Mouse (Mus musculus): ENCODE measurements around the gene Hist1h2ad. TPM values are rescaled to one million over a fixed set of nuclear protein-coding genes. Genes with fewer than 3 reads are reported as not detected.

Hist1h2ad gene
- total and polyA plus RNA-seq, 2 experiments from 2014 or later: 232 TPM; not detected in 1

DNA sequence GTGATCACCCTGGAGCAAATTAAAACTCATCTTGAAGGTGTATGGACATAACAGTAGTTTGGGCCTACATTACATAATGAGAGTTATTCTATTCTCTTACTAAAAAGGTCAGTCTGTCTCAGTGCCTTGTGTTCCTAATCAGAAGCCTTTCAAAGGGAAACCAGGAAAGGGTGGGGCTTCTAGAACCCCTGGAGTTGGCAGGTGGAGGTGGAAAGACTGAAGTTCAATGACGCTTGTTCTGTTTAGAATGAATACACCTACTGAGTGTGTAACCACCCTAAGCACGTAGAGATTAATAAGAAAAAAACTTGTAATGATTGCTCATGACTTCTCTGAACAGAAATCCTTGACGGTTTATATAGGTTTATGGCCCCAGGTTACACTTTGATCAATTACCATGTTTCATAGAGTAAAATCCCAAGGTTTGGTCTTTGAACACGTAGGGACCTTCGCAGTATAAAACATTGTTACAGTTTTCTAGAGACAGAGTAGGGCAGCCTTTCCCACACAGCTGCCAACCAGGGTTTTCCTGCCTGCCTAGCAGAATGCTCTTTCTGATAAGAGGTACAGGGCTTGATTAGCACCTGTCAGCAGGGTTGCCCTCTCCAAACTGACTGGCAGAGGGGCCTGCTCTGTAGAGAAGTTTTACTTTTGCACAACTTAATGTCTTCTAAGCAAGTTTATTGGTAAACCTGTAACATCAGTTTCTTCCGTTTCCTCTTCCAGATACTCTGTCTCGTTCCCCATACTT, 21.6 kb downstream of the Hist1h2ad start:
- Histone ChIP-seq H3K36me3 (ENCODE audit: insufficient read depth, low read length) (no peaks in the 10 kb centered on the region), H3K4me3 (ENCODE audit: low read depth, low read length) (no peak overlapping the region), H3K9ac (replicated peaks; ENCODE audit: low read length, poor library complexity, severe bottlenecking) (no peak overlapping the region), H3K4me2 (ENCODE audit: low read depth, low read length, poor library complexity, severe bottlenecking) (no peak overlapping the region), H3K9me3 (ENCODE audit: low read length) (no peaks in the 10 kb centered on the region), H3K27ac (ENCODE audit: low read depth, low read length) (no peak overlapping the region), H3K4me1 (ENCODE audit: insufficient read depth, low read length) (no peaks in the 10 kb centered on the region), H3K27me3 (ENCODE audit: insufficient read depth, low read length) (no peaks in the 10 kb centered on the region)
- no peak for TF ChIP-seq CTCF (IDR thresholded peaks at IDR 0.05)
- WGBS: 85% methylated on average over 7 of the region's 7 CpGs
- no peak for ATAC-seq (ENCODE audit: low FRiP score)
- DNase-seq (ENCODE audit: low spot score): no peak

DNA sequence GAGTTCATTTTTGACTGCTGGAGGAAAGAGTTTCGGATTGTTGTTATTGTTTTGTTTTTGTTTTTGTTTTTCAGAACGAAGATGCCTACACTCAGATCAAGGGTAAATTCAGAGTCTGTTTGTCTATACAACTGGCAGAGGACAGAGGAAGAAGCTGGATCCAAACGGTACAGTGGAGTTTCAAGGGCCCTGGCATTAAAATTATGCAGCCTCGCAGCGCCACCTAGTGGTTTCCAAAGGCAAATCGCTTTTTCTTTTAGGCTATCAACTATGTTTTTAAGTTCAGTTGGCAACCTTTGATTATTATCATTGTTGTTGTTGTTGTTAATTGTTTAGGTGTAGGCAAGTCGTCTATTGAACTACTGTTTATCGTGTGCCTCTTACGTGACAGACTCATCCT, 23.8 kb downstream of the Hist1h2ad start:
- Histone ChIP-seq H3K4me2 (ENCODE audit: low read depth, low read length, poor library complexity, severe bottlenecking) (no peak overlapping the region), H3K4me1 (ENCODE audit: insufficient read depth, low read length) (no peaks in the 10 kb centered on the region), H3K9ac (replicated peaks; ENCODE audit: low read length, poor library complexity, severe bottlenecking) (no peak overlapping the region), H3K27ac (ENCODE audit: low read depth, low read length) (no peak overlapping the region), H3K27me3 (ENCODE audit: insufficient read depth, low read length) (no peaks in the 10 kb centered on the region), H3K9me3 (ENCODE audit: low read length) (no peaks in the 10 kb centered on the region), H3K4me3 (ENCODE audit: low read depth, low read length) (no peak overlapping the region), H3K36me3 (ENCODE audit: insufficient read depth, low read length) (no peaks in the 10 kb centered on the region)
- 6% methylated on average over 9 of the region's 9 CpGs for WGBS
- DNase-seq (ENCODE audit: low spot score) (peak; percentile 79), ATAC-seq (ENCODE audit: low FRiP score) (no peak)
- peak; percentile 88 for TF ChIP-seq CTCF (IDR thresholded peaks at IDR 0.05)

DNA sequence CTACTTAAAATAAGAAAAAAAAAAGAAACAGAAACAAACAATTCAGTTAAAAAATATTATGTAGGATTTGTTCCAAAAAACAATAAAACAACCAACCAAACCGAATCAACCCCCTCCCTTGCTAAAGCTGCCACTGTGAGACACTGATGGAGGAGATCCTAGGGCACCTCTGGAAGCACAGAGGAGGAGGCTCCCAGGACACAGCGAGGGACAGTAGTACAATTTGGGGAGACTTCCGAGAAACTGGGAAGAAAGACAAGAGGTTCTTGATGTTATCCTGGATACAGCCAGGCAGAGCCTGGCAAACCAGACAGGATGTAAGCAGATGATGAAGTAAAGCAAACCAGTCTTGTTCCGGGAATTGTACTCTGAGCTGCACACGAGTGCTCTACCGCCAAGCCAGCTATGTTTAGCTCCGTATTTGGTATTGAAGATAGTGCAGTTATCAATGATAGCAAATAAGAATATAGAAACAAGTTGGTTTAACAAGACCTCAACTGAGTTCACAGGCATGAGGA, 29.1 kb downstream of the Hist1h2ad start:
- no peaks in the 10 kb centered on the region for H3K36me3 ChIP-seq (ENCODE audit: insufficient read depth, low read length)
- no peaks in the 10 kb centered on the region for H3K9me3 ChIP-seq (ENCODE audit: low read length)
- no peak for TF ChIP-seq CTCF (IDR thresholded peaks at IDR 0.05)
- DNase-seq (ENCODE audit: low spot score): no peak
- ATAC-seq (ENCODE audit: low FRiP score): no peak
- H3K9ac ChIP-seq (replicated peaks; ENCODE audit: low read length, poor library complexity, severe bottlenecking): no peak overlapping the region
- H3K27me3 ChIP-seq (ENCODE audit: insufficient read depth, low read length): no peaks in the 10 kb centered on the region
- WGBS: 82% methylated on average over 7 of the region's 7 CpGs
- no peaks in the 10 kb centered on the region for H3K4me1 ChIP-seq (ENCODE audit: insufficient read depth, low read length)
- H3K27ac ChIP-seq (ENCODE audit: low read depth, low read length): no peak overlapping the region
- no peak overlapping the region for H3K4me2 ChIP-seq (ENCODE audit: low read depth, low read length, poor library complexity, severe bottlenecking)
- H3K4me3 ChIP-seq (ENCODE audit: low read depth, low read length): no peak overlapping the region

DNA sequence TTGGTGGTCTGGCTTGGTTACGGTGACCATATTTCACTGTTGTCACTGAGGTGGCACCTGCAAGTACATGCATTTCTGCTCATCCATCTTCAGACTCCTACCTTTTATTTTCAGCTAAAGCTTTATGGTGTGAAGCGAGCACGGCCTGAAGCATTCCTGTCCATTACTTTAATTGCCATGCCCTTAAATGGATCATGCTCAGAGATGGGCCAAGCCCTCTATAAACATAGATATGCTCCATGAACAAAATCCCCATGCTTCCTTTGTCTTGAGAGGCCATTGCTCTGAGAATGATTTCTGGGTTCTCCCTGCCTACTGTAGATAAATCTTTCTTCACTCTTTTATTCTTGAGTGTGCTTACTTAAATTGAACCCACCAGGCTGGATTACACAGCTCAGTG, 30.3 kb downstream of the Hist1h2ad start:
- H3K27ac ChIP-seq (ENCODE audit: low read depth, low read length): no peak overlapping the region
- H3K9me3 ChIP-seq (ENCODE audit: low read length): no peaks in the 10 kb centered on the region
- TF ChIP-seq CTCF (IDR thresholded peaks at IDR 0.05): no peak
- 92% methylated on average over 3 of the region's 3 CpGs for WGBS
- H3K4me2 ChIP-seq (ENCODE audit: low read depth, low read length, poor library complexity, severe bottlenecking): no peak overlapping the region
- no peak overlapping the region for H3K4me3 ChIP-seq (ENCODE audit: low read depth, low read length)
- ATAC-seq (ENCODE audit: low FRiP score) (no peak), DNase-seq (ENCODE audit: low spot score) (no peak)
- H3K27me3 ChIP-seq (ENCODE audit: insufficient read depth, low read length): no peaks in the 10 kb centered on the region
- no peak overlapping the region for H3K9ac ChIP-seq (replicated peaks; ENCODE audit: low read length, poor library complexity, severe bottlenecking)
- no peaks in the 10 kb centered on the region for H3K36me3 ChIP-seq (ENCODE audit: insufficient read depth, low read length)
- no peaks in the 10 kb centered on the region for H3K4me1 ChIP-seq (ENCODE audit: insufficient read depth, low read length)

DNA sequence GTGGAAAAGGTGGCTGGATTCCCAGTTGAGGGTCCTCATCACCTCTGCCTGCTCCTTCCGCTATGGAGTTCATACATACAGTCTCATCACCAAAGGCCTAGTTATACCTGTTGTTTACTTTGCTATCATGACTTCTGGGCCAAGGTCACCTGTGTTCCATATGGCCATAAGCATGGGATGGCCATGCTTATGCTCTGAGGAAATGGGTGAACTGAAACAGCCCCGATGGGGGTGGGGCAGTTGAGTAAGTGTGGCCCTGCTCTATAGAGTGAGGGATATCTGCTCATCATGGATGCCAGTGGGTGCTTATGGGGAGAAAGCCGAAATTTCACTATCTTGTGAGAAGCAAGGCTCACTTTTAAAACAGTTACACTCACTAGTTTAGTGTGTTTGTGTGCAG, 30.9 kb downstream of the Hist1h2ad start:
- H3K4me2 ChIP-seq (ENCODE audit: low read depth, low read length, poor library complexity, severe bottlenecking): no peak overlapping the region
- no peaks in the 10 kb centered on the region for H3K9me3 ChIP-seq (ENCODE audit: low read length)
- no peak for TF ChIP-seq CTCF (IDR thresholded peaks at IDR 0.05)
- ATAC-seq (ENCODE audit: low FRiP score) (no peak), DNase-seq (ENCODE audit: low spot score) (no peak)
- no peak overlapping the region for H3K4me3 ChIP-seq (ENCODE audit: low read depth, low read length)
- H3K36me3 ChIP-seq (ENCODE audit: insufficient read depth, low read length): no peaks in the 10 kb centered on the region
- H3K4me1 ChIP-seq (ENCODE audit: insufficient read depth, low read length): no peaks in the 10 kb centered on the region
- H3K27me3 ChIP-seq (ENCODE audit: insufficient read depth, low read length): no peaks in the 10 kb centered on the region
- 92% methylated on average over 3 of the region's 3 CpGs for WGBS
- H3K9ac ChIP-seq (replicated peaks; ENCODE audit: low read length, poor library complexity, severe bottlenecking): no peak overlapping the region
- H3K27ac ChIP-seq (ENCODE audit: low read depth, low read length): no peak overlapping the region

DNA sequence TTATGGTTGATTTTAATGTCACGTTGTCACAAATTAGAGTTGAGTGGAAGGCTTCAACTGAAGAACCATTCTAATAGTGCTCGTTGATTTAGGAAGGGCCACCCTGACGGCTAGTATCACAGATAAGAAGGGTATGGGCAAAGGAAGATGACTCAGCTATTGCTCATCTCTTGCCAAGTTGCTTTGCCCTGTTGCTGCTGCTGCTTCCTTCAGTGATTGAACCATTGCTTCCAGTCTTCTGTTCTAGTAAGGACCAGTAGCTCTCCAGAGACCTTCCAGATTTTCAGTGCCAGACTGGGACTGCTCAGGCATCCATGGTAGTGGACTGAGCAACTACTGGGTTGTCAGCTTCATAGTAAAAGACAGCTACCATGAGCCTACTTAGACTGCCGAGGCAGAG, 35.0 kb downstream of the Hist1h2ad start:
- Histone ChIP-seq H3K36me3 (ENCODE audit: insufficient read depth, low read length) (no peaks in the 10 kb centered on the region), H3K4me2 (ENCODE audit: low read depth, low read length, poor library complexity, severe bottlenecking) (no peak overlapping the region), H3K4me3 (ENCODE audit: low read depth, low read length) (no peak overlapping the region), H3K27ac (ENCODE audit: low read depth, low read length) (no peak overlapping the region), H3K9ac (replicated peaks; ENCODE audit: low read length, poor library complexity, severe bottlenecking) (no peak overlapping the region), H3K4me1 (ENCODE audit: insufficient read depth, low read length) (no peaks in the 10 kb centered on the region), H3K9me3 (ENCODE audit: low read length) (no peaks in the 10 kb centered on the region), H3K27me3 (ENCODE audit: insufficient read depth, low read length) (no peaks in the 10 kb centered on the region)
- DNase-seq (ENCODE audit: low spot score): no peak
- ATAC-seq (ENCODE audit: low FRiP score): no peak
- no peak for TF ChIP-seq CTCF (IDR thresholded peaks at IDR 0.05)
- WGBS: 91% methylated on average over 4 of the region's 4 CpGs
